Mouse (Mus musculus): ENCODE results near the gene Nxpe5. TPM values are rescaled to one million over a fixed set of nuclear protein-coding genes. Genes with fewer than 3 reads are reported as not detected.

The Nxpe5 gene
- polyA plus RNA-seq, 1 experiment from 2014 or later: not detected

DNA sequence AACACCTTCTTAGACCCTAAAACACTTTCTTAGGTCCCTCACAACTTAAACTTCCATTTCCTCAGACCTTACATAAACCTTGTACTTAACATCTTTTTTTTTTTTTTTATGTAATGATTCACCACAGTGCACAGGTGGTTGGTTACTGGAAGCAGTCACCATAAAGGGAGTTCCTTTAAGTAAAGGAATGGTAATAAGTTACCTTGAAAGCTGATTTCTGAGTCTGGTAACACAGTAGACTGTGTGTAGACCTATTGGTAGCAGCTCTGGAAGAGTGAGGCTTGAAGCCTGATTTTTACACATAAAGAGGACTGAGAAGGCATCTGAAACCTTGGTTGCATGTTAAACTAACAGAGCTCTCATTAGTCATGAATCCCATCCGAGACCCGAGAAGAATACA, 5.8 kb upstream of the Nxpe5 start:
- H3K27me3 ChIP-seq: no peaks in the 10 kb centered on the region
- no peak overlapping the region for H3K4me3 ChIP-seq (replicated peaks)
- 79% methylated on average over 2 of the region's 2 CpGs for WGBS
- H3K4me1 ChIP-seq: no peaks in the 10 kb centered on the region
- H3K9me3 ChIP-seq: 0 out of 2 replicates have a peak, but pooled peaks cover 12% of the 10 kb centered on the region
- no peaks in the 10 kb centered on the region for H3K36me3 ChIP-seq (replicated peaks)
- no peak overlapping the region for H3K9ac ChIP-seq
- H3K27ac ChIP-seq: no peak overlapping the region
- ATAC-seq (ENCODE audit: low FRiP score): no peak
- no peak overlapping the region for H3K4me2 ChIP-seq

DNA sequence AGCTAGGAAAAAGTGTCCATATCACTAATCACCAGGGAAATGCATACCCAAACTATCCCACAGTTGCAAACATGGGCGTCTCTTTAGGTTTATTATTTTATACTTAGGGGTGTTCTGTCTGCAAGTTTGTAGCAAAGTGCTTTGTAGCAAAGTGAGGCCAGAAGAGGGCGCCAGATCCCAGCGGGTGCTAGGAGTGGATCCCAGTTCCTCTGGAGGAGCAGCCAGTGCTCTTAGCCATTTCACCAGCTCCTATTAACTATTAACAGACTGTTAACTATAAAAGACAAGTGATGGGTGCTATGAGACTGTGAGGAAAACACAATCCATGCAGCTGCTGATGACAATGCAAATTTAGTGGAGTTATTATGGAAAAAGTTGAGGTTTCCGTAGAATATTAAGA, 3.6 kb upstream of the Nxpe5 start:
- H3K9ac ChIP-seq: no peak overlapping the region

GRCm38 (mm10) chr5:138223287-138223686, 2.4 kb upstream of the Nxpe5 start:
- H3K27ac ChIP-seq: no peak overlapping the region
- H3K36me3 ChIP-seq (replicated peaks): no peaks in the 10 kb centered on the region
- ATAC-seq (ENCODE audit: low FRiP score): no peak
- 66% methylated on average over 3 of the region's 3 CpGs for WGBS
- no peaks in the 10 kb centered on the region for H3K4me1 ChIP-seq
- H3K4me2 ChIP-seq: no peak overlapping the region
- no peak overlapping the region for H3K4me3 ChIP-seq (replicated peaks)
- no peaks in the 10 kb centered on the region for H3K9me3 ChIP-seq
- H3K27me3 ChIP-seq: no peaks in the 10 kb centered on the region
- H3K9ac ChIP-seq: no peak overlapping the region

More for the DNA sequence above, 3.6 kb upstream of the Nxpe5 start:
- no peak overlapping the region for H3K4me2 ChIP-seq
- no peak overlapping the region for H3K4me3 ChIP-seq (replicated peaks)
- no peaks in the 10 kb centered on the region for H3K27me3 ChIP-seq
- H3K4me1 ChIP-seq: no peaks in the 10 kb centered on the region
- H3K9me3 ChIP-seq: no peaks in the 10 kb centered on the region
- no peak overlapping the region for H3K27ac ChIP-seq
- 25% methylated on average over 4 of the region's 4 CpGs for WGBS
- H3K36me3 ChIP-seq (replicated peaks): no peaks in the 10 kb centered on the region
- no peak for ATAC-seq (ENCODE audit: low FRiP score)

DNA sequence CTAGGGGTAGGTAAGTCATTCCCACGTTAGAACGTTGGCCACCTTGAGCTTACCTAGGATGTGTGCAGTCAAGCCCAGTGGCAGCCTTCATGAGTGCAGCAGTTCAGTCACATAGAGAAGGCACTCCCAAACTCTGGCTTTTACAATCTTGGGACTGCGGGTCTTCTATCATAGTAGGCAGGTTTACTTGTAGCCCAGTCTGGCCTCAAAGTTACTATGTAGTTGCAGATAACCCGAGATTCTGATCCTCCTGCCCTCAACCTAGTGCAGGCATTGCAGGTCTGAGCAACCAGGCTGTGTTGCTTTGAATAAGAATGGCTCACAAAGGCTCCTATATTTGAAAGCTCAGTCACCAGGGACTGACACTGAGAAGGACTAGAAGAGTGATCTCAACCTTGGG, 793 bp downstream of the Nxpe5 start:
- Histone ChIP-seq H3K36me3 (replicated peaks) (no peaks in the 10 kb centered on the region), H3K27me3 (no peaks in the 10 kb centered on the region), H3K9me3 (no peaks in the 10 kb centered on the region), H3K9ac (no peak overlapping the region), H3K4me1 (no peaks in the 10 kb centered on the region), H3K4me2 (no peak overlapping the region), H3K4me3 (replicated peaks) (no peak overlapping the region), H3K27ac (no peak overlapping the region)
- ATAC-seq (ENCODE audit: low FRiP score): no peak
- 83% methylated on average over 4 of the region's 4 CpGs for WGBS

DNA sequence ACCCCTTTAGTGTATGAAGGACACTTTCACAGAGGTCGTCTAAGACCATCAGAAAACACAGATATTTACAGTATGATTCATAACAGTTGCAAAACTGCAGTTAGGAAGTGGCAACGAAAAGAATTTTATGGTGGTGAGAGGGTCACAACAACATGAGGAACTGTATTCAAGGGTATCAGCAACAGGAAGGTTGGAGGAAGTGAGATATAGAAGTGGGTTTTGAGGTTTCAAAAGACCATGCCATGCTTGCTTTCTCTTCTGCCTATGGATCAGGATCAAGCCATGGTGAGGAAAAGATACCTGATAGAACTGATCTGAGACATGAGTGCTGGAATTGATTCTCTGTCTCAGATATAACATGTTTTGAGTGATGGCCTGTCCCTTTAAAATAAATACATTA, 1.7 kb downstream of the Nxpe5 start:
- Histone ChIP-seq H3K4me2 (no peak overlapping the region), H3K9ac (no peak overlapping the region), H3K4me3 (replicated peaks) (no peak overlapping the region), H3K4me1 (no peaks in the 10 kb centered on the region), H3K27ac (no peak overlapping the region), H3K9me3 (no peaks in the 10 kb centered on the region), H3K27me3 (no peaks in the 10 kb centered on the region), H3K36me3 (replicated peaks) (no peaks in the 10 kb centered on the region)
- ATAC-seq (ENCODE audit: low FRiP score): no peak
- WGBS: 82% methylated on average over 2 of the region's 2 CpGs

DNA sequence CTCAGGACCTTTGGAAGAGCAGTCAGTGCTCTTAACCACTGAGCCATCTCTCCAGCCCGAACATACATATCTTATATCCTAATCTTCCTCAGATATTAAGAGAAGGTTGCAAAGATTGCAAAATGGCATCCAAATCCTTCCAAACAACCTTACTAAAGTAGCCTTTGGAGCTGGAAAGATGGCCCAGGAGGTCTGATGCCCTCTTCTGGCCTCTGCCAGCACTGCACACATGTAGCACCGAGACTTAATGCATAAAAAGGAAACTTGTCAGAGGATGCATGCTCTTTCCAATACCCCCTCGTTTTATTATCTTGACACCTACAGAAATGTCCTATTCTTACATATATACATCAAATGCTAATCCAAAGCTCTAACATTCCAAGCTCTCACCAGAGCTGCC, 2.3 kb downstream of the Nxpe5 start:
- H3K4me3 ChIP-seq (replicated peaks): no peak overlapping the region
- H3K36me3 ChIP-seq (replicated peaks): no peaks in the 10 kb centered on the region
- H3K9ac ChIP-seq: no peak overlapping the region
- no peaks in the 10 kb centered on the region for H3K4me1 ChIP-seq
- 63% methylated on average over 3 of the region's 3 CpGs for WGBS
- no peak overlapping the region for H3K4me2 ChIP-seq
- H3K27ac ChIP-seq: no peak overlapping the region
- ATAC-seq (ENCODE audit: low FRiP score): no peak
- H3K9me3 ChIP-seq: no peaks in the 10 kb centered on the region
- H3K27me3 ChIP-seq: no peaks in the 10 kb centered on the region

- H3K36me3 ChIP-seq (replicated peaks): no peaks in the 10 kb centered on the region
- no peak overlapping the region for H3K4me3 ChIP-seq (replicated peaks)
- no peak overlapping the region for H3K27ac ChIP-seq
- no peak overlapping the region for H3K4me2 ChIP-seq
- no peaks in the 10 kb centered on the region for H3K9me3 ChIP-seq
- no peak for ATAC-seq (ENCODE audit: low FRiP score)
- 87% methylated on average over 3 of the region's 3 CpGs for WGBS
- H3K9ac ChIP-seq: no peak overlapping the region
- H3K4me1 ChIP-seq: no peaks in the 10 kb centered on the region
- H3K27me3 ChIP-seq: no peaks in the 10 kb centered on the region
Measured at GRCm38 (mm10) chr5:138229511-138229910, 3.8 kb downstream of the Nxpe5 start.

GRCm38 (mm10) chr5:138233778-138234177, 8.1 kb downstream of the Nxpe5 start:
- no peak for ATAC-seq (ENCODE audit: low FRiP score)
- H3K4me3 ChIP-seq (replicated peaks): no peak overlapping the region
- 86% methylated on average over 2 of the region's 2 CpGs for WGBS
- no peak overlapping the region for H3K4me2 ChIP-seq
- H3K4me1 ChIP-seq: no peaks in the 10 kb centered on the region
- H3K9me3 ChIP-seq: no peaks in the 10 kb centered on the region
- no peaks in the 10 kb centered on the region for H3K36me3 ChIP-seq (replicated peaks)
- H3K9ac ChIP-seq: no peak overlapping the region
- H3K27me3 ChIP-seq: no peaks in the 10 kb centered on the region
- H3K27ac ChIP-seq: no peak overlapping the region

- Histone ChIP-seq H3K27ac (no peak overlapping the region), H3K9ac (no peak overlapping the region), H3K9me3 (no peaks in the 10 kb centered on the region), H3K4me1 (no peaks in the 10 kb centered on the region), H3K27me3 (no peaks in the 10 kb centered on the region), H3K4me2 (no peak overlapping the region), H3K4me3 (replicated peaks) (no peak overlapping the region), H3K36me3 (replicated peaks) (no peaks in the 10 kb centered on the region)
- ATAC-seq (ENCODE audit: low FRiP score): no peak
Measured at GRCm38 (mm10) chr5:138234224-138234623, 8.5 kb downstream of the Nxpe5 start.

DNA sequence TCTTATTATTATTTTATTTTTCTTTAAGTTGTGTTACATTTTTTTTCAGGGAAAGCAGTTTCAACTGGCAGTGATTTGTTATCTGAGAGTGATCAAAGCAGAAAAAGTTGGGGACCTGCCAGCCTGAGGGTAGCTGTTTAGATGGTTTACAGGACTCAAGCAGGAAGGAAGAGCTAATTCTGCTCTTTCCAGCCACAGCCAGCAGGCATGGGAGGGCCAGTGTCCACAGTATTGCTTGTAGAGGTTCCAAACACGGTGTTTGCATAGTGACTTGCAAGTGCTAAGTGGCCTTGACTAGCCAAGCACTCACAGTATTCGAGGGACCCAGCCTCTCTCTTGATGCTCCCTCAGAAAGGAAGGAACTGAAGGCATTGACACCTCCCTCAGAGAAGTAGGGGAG, 15.8 kb downstream of the Nxpe5 start:
- H3K4me2 ChIP-seq: no peak overlapping the region
- no peaks in the 10 kb centered on the region for H3K36me3 ChIP-seq (replicated peaks)
- H3K4me3 ChIP-seq (replicated peaks): no peak overlapping the region
- ATAC-seq (ENCODE audit: low FRiP score): no peak
- no peaks in the 10 kb centered on the region for H3K4me1 ChIP-seq
- H3K27me3 ChIP-seq: no peaks in the 10 kb centered on the region
- H3K9me3 ChIP-seq: no peaks in the 10 kb centered on the region
- H3K27ac ChIP-seq: no peak overlapping the region
- H3K9ac ChIP-seq: no peak overlapping the region
- WGBS: 46% methylated on average over 2 of the region's 2 CpGs

GRCm38 (mm10) chr5:138251144-138251543, 25.4 kb downstream of the Nxpe5 start:
- ATAC-seq (ENCODE audit: low FRiP score): no peak
- Histone ChIP-seq H3K4me1 (peaks cover 9% of the 10 kb centered on the region), H3K27ac (no peak overlapping the region), H3K9me3 (no peaks in the 10 kb centered on the region), H3K36me3 (replicated peaks) (no peaks in the 10 kb centered on the region), H3K9ac (no peak overlapping the region), H3K4me3 (replicated peaks) (no peak overlapping the region), H3K4me2 (no peak overlapping the region), H3K27me3 (no peaks in the 10 kb centered on the region)
- 84% methylated on average over 12 of the region's 12 CpGs for WGBS

- Histone ChIP-seq H3K9ac (no peak overlapping the region), H3K9me3 (no peaks in the 10 kb centered on the region), H3K4me3 (replicated peaks) (no peak overlapping the region), H3K4me1 (peaks cover 16% of the 10 kb centered on the region), H3K4me2 (no peak overlapping the region), H3K27me3 (no peaks in the 10 kb centered on the region), H3K27ac (no peak overlapping the region), H3K36me3 (replicated peaks) (peaks cover 5% of the 10 kb centered on the region)
- WGBS: 88% methylated on average over 3 of the region's 3 CpGs
- no peak for ATAC-seq (ENCODE audit: low FRiP score)
Measured at GRCm38 (mm10) chr5:138253061-138253460, 27.4 kb downstream of the Nxpe5 start.

- Histone ChIP-seq H3K36me3 (replicated peaks) (peaks cover 27% of the 10 kb centered on the region), H3K27ac (peak within 1 kb of the TSS; percentile 78), H3K4me1 (peaks cover 16% of the 10 kb centered on the region), H3K27me3 (no peaks in the 10 kb centered on the region), H3K9ac (peak within 1 kb of the TSS; percentile 60), H3K9me3 (no peaks in the 10 kb centered on the region), H3K4me3 (replicated peaks) (peak within 1 kb of the TSS; percentile 65), H3K4me2 (peak within 1 kb of the TSS; percentile 77)
- under 1% methylated on average over 38 of the region's 38 CpGs for WGBS
- ATAC-seq (ENCODE audit: low FRiP score): peak; percentile 100
Measured at GRCm38 (mm10) chr5:138255353-138256093, 29.8 kb downstream of the Nxpe5 start, which contains the start of gene Lamtor4. Lamtor4 (plus strand) TSS chr5:138255482.

Measured in forebrain, embryonic 12.5 days (tissue).